8 mouse cellular contexts compared by ENCODE assay signal in the genomic region with DNA sequence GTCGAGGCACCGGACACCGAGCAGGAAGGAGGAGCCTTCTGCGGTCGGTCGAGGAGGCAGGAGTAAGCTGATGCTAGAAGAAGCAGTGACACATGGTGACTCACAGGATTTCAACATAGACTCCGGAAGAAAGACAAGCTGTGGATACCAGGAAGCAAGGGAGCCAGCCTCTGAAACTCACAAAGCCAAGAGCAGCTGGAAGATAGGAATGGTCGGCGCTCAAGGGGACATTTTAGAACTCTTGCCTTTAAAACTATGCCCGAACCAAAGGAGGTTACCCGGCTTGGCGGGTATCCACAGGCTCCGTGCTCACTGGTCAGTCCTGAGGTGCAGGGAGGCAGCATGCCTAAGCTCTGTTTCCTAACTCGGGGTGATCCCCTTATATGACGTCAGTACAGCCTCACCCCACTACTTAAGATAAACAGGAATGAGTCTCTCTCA.
DNase-seq lines count a peak whose midpoint lies in the region; ATAC-seq and TF ChIP-seq lines count a peak whose summit lies in the region.

No protein-coding gene starts in this region.

- TF ChIP-seq POLR2A in testis, adult 2 months (IDR thresholded peaks at IDR 0.05; ENCODE audit: control insufficient read depth, low read depth, low read length), result no peak

- H3K9me3 ChIP-seq in kidney, postnatal 0 days (replicated peaks; ENCODE audit: low read length), result no peaks in the 10 kb centered on the region

- H3K36me3 ChIP-seq in testis, adult 2 months (ENCODE audit: control insufficient read depth, insufficient read depth, low read length), result no peaks in the 10 kb centered on the region
- H3K36me3 ChIP-seq in kidney, postnatal 0 days (ENCODE audit: insufficient read depth, low read length), result no peaks in the 10 kb centered on the region
- H3K36me3 ChIP-seq in macrophage (ENCODE audit: inconsistent target), result no peaks in the 10 kb centered on the region

- H3K27me3 ChIP-seq in testis, adult 2 months (ENCODE audit: control insufficient read depth, insufficient read depth, low read length), result no peaks in the 10 kb centered on the region
- no peaks in the 10 kb centered on the region for H3K27me3 ChIP-seq in kidney, postnatal 0 days (ENCODE audit: insufficient read depth, low read length)

- no peaks in the 10 kb centered on the region; the same call in 1 of the 2 replicates for H3K79me2 ChIP-seq in macrophage (ENCODE audit: inconsistent target)

- peak; percentile 40 for ATAC-seq in kidney, postnatal 0 days (replicated peaks; ENCODE audit: low FRiP score, low read depth)

- no peak for TF ChIP-seq CTCF in testis, adult 2 months (IDR thresholded peaks at IDR 0.05; ENCODE audit: control insufficient read depth, insufficient read depth, insufficient replicate concordance, low read depth, low read length)
- TF ChIP-seq CTCF in kidney, postnatal 0 days (IDR thresholded peaks at IDR 0.05; ENCODE audit: low read depth), result no peak

- H3K4me2 ChIP-seq in kidney, postnatal 0 days (ENCODE audit: low read length), result peak overlapping the region; percentile 26

- no peak overlapping the region for H3K9ac ChIP-seq in kidney, postnatal 0 days (ENCODE audit: low read depth, low read length)

- 47% methylated on average over 15 of the region's 15 CpGs for WGBS in kidney, postnatal 0 days
- WGBS in macrophage (ENCODE audit: missing documents), result 19% methylated on average over 15 of the region's 15 CpGs

- H3K4me1 ChIP-seq in testis, adult 2 months (ENCODE audit: control insufficient read depth, insufficient read depth, low read length), result peaks cover 2% of the 10 kb centered on the region; the same call in 1 of the 2 replicates
- 0 out of 2 replicates have a peak, but pooled peaks cover 5% of the 10 kb centered on the region for H3K4me1 ChIP-seq in kidney, postnatal 0 days (replicated peaks; ENCODE audit: insufficient read depth, low read length)

- H3K4me3 ChIP-seq in testis, adult 2 months (ENCODE audit: control insufficient read depth, low read depth, low read length), result peak overlapping the region; percentile 55
- no peak overlapping the region for H3K4me3 ChIP-seq in kidney, postnatal 0 days (replicated peaks; ENCODE audit: low read depth, low read length)
- H3K4me3 ChIP-seq in macrophage (ENCODE audit: inconsistent target), result peak overlapping the region; percentile 3; the same call in 1 of the 2 replicates

- H3K27ac ChIP-seq in testis, adult 2 months (ENCODE audit: control insufficient read depth, insufficient read depth, low read depth, low read length), result peak overlapping the region; percentile 36; the same call in 1 of the 2 replicates
- peak overlapping the region; percentile 78 for H3K27ac ChIP-seq in kidney, postnatal 0 days
- H3K27ac ChIP-seq in macrophage, result peak overlapping the region; percentile 93

- no peak for DNase-seq in testis, postnatal 10 days (ENCODE audit: low spot score)
- DNase-seq in heart, adult 8-10 months (ENCODE audit: low spot score), result peak; percentile 86
- peak; percentile 81 for DNase-seq in kidney, postnatal 0 days (ENCODE audit: low spot score)
- no peak for DNase-seq in cerebellum, adult 11-12 months
- no peak for DNase-seq in layer of hippocampus, postnatal 25 days (ENCODE audit: extremely low spot score in 1 of 2, low spot score in 1 of 2)
- DNase-seq in layer of hippocampus, postnatal 14 days (ENCODE audit: low spot score in 2 of 2), result no peak

Comparison
In these comparisons a context has a peak if more than half of its experiments do, and no peak if none do; other contexts are left out.
1. H3K27ac ChIP-seq: peak in every context shown above with its lines; median percentile 93 in macrophage; 78 in kidney, postnatal 0 days; 36 in testis, adult 2 months.
2. DNase-seq: peak in heart, adult 8-10 months (single experiment) and kidney, postnatal 0 days (single experiment); none in testis, postnatal 10 days (single experiment), cerebellum, adult 11-12 months (single experiment), layer of hippocampus, postnatal 25 days (0 of 2) and layer of hippocampus, postnatal 14 days (0 of 2).